Mouse (Mus musculus) small intestine, adult 2 months (tissue): ENCODE measurements at regions not wholly inside any gene's neighbourhood (a gene's known extent, or its start where the extent isn't known, plus 50 kb on each side); places are given as distances from the start of the nearest gene placed in this dataset.

ENCODE experiments used
- CTCF ChIP-seq: fragments of 200-500 bp; IDR thresholded peaks from 2 replicates; pipeline ENCODE4 v1.5.1; 2012; ENCODE audit warnings: low read depth, mild to moderate bottlenecking, control low read depth, inconsistent platforms, low read length, moderate library complexity, mixed read lengths; ENCODE audit not compliant: insufficient replicate concordance, insufficient read length; ENCODE audit errors: extremely low read depth
- POLR2A ChIP-seq: fragments of 200-500 bp; IDR thresholded peaks from 2 replicates; pipeline ENCODE4 v1.6.1; 2012; ENCODE audit warnings: low read depth, mild to moderate bottlenecking, control low read depth, inconsistent platforms, low read length, moderate library complexity

DNA sequence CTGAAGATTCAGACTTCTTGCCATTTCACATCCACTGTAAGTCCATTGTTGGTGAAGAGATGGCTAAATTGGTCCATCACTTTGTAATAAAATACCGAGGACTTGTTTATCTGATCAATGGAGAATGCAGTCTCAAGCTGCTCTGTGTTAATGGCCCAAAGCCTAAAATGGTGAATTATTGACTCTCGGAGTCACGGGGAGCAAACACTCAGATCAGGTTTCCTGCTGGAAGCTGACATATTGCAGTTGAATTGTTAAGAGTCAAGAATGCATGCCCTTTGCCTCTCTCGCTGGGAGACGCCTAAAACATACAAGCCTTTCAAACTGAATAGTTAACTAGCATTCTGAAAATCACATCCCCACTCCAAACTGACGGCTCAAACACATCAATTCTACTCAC lies 129.0 kb upstream of the Irx4 start:
- TF ChIP-seq CTCF, result no peak
- no peak for TF ChIP-seq POLR2A
